Mouse (Mus musculus) thymus, adult 2 months (tissue): ENCODE results near the gene Dgcr2. TPM values are rescaled to one million over a fixed set of nuclear protein-coding genes. Genes with fewer than 3 reads are reported as not detected.

Source experiments
- DNase-seq: peaks from one replicate; pipeline ENCODE4 v3.0.0; 2021
- H3K27ac ChIP-seq: fragments of 200-500 bp; 2 replicates; pipeline ENCODE4 v1.5.1; 2012; ENCODE audit warnings: low read length, control low read depth; ENCODE audit not compliant: control insufficient read depth, insufficient read depth
- H3K27me3 ChIP-seq: fragments of 200-500 bp; 2 replicates; pipeline ENCODE4 v1.6.1; 2012; ENCODE audit warnings: mild to moderate bottlenecking, low read length, moderate library complexity, mixed read lengths; ENCODE audit not compliant: control insufficient read depth, insufficient read depth
- H3K36me3 ChIP-seq: fragments of 200-500 bp; 2 replicates; pipeline ENCODE4 v1.6.1; 2012; ENCODE audit warnings: mild to moderate bottlenecking, low read length, moderate library complexity; ENCODE audit not compliant: control insufficient read depth, insufficient read depth
- H3K4me1 ChIP-seq: fragments of 200-500 bp; replicated peaks from 2 replicates; pipeline ENCODE4 v1.6.1; 2012; ENCODE audit warnings: low read length; ENCODE audit not compliant: control insufficient read depth, insufficient read depth
- H3K4me3 ChIP-seq: fragments of 200-500 bp; 2 replicates; pipeline ENCODE4 v1.5.1; 2012; ENCODE audit warnings: mild to moderate bottlenecking, low read length, control low read depth, moderate library complexity; ENCODE audit not compliant: control insufficient read depth, insufficient read depth
- CTCF ChIP-seq: fragments of 200-500 bp; IDR thresholded peaks from 2 replicates; pipeline ENCODE4 v1.5.1; 2012; ENCODE audit warnings: mild to moderate bottlenecking, control low read depth, low read length, moderate library complexity, borderline replicate concordance; ENCODE audit not compliant: control insufficient read depth, poor library complexity, insufficient read depth; ENCODE audit errors: extremely low read depth
- POLR2A ChIP-seq: fragments of 200-500 bp; IDR thresholded peaks from 2 replicates; pipeline ENCODE4 v1.6.1; 2012; ENCODE audit warnings: mild to moderate bottlenecking, low read length, control low read depth, moderate library complexity; ENCODE audit not compliant: control insufficient read depth, poor library complexity, insufficient read depth; ENCODE audit errors: extremely low read depth
- WGBS: fragments of 180-500 bp; shearing (Covaris S2); methylation state at CpG from one replicate; pipeline ENCODE4 v1.1.7; 2018; 5-methylcytosine and 5-hydroxymethylcytosine counted together
- polyA plus RNA-seq: library from polyadenylated mRNA; depleted of rRNA; stranded (reverse); fragments of >200 nt; gene quantifications from 2 replicates; pipeline ENCODE4 v1.2.3, GENCODE M21; 2012

Dgcr2 gene
- polyA plus RNA-seq, 1 experiment = 215 TPM

DNA sequence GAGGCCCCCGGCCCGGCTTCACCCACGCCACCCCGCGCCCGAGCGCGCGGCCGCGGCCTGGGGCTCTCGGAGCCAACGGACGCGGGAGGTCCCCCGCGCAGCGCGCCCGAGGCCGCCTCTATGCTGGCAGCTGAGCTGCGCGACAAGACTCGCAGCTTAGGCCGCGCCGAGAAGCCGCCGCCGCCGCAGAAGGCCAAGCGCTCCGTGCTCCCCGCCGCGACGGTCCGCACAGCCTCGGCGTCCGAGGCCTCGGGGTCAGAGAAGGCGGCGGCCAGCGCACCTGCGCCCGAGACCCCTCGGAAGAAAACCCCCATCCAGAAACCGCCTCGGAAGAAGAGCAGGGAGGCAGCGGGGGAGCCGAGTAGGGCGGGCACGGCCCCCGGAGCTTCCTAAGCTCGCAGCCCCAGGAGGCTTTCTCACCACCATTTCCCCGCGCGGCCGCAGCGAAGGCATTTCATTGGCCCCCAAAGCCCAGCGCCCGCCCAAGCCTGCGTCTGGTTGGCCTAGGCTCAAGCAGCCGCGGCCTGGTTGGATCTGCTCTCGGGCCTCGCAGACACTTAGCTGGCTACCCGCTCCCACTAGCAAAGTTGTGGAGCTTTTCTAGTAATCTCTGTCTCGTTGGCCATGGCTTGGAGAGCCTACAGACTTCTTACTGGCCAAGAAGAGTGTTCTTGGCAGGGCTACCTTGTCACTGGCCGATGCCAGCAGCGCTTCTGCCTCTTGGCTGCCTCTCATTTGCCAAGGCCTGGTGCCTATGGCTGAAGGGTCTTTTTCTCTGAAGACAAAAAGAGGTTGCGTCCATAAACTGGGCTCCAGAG is 91.0 kb downstream of the Dgcr2 start:
- Histone ChIP-seq H3K4me1 (peaks cover 30% of the 10 kb centered on the region), H3K27ac (no peak overlapping the region), H3K36me3 (no peaks in the 10 kb centered on the region), H3K27me3 (peaks cover 35% of the 10 kb centered on the region; the same call in 1 of the 2 replicates), H3K4me3 (peak overlapping the region; percentile 78)
- TF ChIP-seq POLR2A (peak; percentile 41; the same call in 1 of the 2 replicates), CTCF (0 out of 2 replicates have a peak, but pooled peaks have one; percentile 25)
- DNase-seq = peak; percentile 92
- 5% methylated on average over 73 of the region's 73 CpGs for WGBS

DNA sequence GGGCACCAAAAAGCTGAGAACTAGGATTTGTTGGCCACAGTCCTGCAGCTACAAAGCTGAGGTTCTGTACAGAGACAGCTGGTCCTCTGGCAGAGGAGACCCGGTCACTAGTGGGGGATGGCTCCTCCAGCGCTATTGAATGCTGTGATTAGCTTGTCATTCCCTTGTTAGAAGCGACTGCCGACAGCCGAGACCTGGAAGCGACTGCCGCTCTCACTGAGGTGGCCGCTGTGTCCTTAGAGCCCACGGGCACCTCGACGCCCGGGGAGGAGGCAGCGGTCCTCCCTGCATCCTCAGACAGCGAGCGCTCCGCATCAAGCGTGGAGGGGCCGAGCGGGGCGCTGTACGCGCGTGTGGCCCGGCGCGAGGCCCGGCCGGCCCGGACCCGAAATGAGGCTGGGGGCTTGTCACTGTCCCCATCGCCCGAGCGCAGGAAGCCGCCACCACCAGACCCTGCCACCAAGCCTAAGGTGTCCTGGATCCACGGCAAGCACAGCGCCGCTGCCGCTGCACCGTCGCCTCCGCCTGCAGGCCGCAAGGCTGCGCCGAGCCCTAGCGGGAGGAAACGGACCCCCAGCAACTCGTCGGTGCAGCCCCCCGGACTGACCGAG is 91.7 kb downstream of the Dgcr2 start:
- DNase-seq = no peak
- Histone ChIP-seq H3K36me3 (no peaks in the 10 kb centered on the region), H3K27me3 (peaks cover 41% of the 10 kb centered on the region; the same call in 1 of the 2 replicates), H3K4me3 (peak overlapping the region; percentile 78), H3K27ac (no peak overlapping the region), H3K4me1 (peaks cover 30% of the 10 kb centered on the region)
- WGBS = 6% methylated on average over 50 of the region's 50 CpGs
- TF ChIP-seq POLR2A (no peak), CTCF (no peak; the same call in 1 of the 2 replicates)

DNA sequence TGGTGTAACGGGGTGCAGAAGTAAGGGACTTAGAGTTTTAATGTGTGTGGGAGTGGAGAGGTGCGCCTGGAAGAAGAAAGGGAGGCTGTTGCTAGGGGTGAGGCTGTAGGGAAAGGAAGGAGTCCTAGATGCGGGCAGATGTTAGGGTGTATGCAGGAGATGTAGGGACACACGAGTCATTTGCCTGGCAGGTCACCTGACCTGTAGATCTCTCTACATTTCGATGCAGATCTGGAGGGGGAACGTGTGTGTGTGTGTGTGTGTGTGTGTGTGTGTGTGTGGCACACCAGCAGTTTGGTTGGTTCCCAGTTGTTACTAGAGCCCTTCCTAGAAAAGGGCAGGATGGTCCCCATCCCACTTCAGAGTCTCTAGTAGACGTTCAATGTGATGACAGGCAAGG is 93.4 kb downstream of the Dgcr2 start:
- Histone ChIP-seq H3K4me3 (no peak overlapping the region), H3K27me3 (peaks cover 42% of the 10 kb centered on the region; the same call in 1 of the 2 replicates)

GRCm38 (mm10) chr16:17804449-17804912 is 93.9 kb downstream of the Dgcr2 start:
- Histone ChIP-seq H3K36me3 (no peaks in the 10 kb centered on the region), H3K27ac (no peak overlapping the region), H3K4me1 (peaks cover 30% of the 10 kb centered on the region), H3K27me3 (peaks cover 42% of the 10 kb centered on the region; the same call in 1 of the 2 replicates), H3K4me3 (peak overlapping the region; percentile 41)
- WGBS = 3% methylated on average over 33 of the region's 33 CpGs
- peak; percentile 25 for DNase-seq
- TF ChIP-seq CTCF (no peak), POLR2A (no peak)

More for the DNA sequence above, 93.4 kb downstream of the Dgcr2 start:
- 13% methylated on average over 7 of the region's 7 CpGs for WGBS
- H3K27ac ChIP-seq = no peak overlapping the region
- peaks cover 30% of the 10 kb centered on the region for H3K4me1 ChIP-seq
- H3K36me3 ChIP-seq = no peaks in the 10 kb centered on the region
- no peak for DNase-seq
- no peak for TF ChIP-seq CTCF
- no peak for TF ChIP-seq POLR2A

- Histone ChIP-seq H3K36me3 (no peaks in the 10 kb centered on the region), H3K27ac (no peak overlapping the region), H3K4me3 (peak overlapping the region; percentile 41), H3K4me1 (peaks cover 30% of the 10 kb centered on the region), H3K27me3 (peaks cover 46% of the 10 kb centered on the region; the same call in 1 of the 2 replicates)
- TF ChIP-seq POLR2A (no peak), CTCF (no peak)
- no peak for DNase-seq
- 19% methylated on average over 33 of the region's 33 CpGs for WGBS
Measured at GRCm38 (mm10) chr16:17803675-17804448, 94.5 kb downstream of the Dgcr2 start.
